Mouse (Mus musculus) hindbrain, embryonic 10.5 days (tissue): ENCODE data around the gene Tnr. TPM values are rescaled to one million over a fixed set of nuclear protein-coding genes. Genes with fewer than 3 reads are reported as not detected.

Experiments used
- DNase-seq: peaks from one replicate; pipeline ENCODE4 v3.0.0-alpha.2; 2017; ENCODE audit warnings: low spot score
- H3K27ac ChIP-seq: fragments of 300-500 bp; sonication (generic); 2 replicates; pipeline ENCODE4 v1.5.1; 2016; ENCODE audit warnings: mild to moderate bottlenecking, moderate library complexity
- H3K27me3 ChIP-seq: fragments of 300-500 bp; sonication (generic); 2 replicates; pipeline ENCODE4 v1.6.1; 2016; ENCODE audit warnings: mild to moderate bottlenecking; ENCODE audit not compliant: poor library complexity, insufficient read depth, severe bottlenecking
- H3K36me3 ChIP-seq: fragments of 300-500 bp; sonication (generic); 2 replicates; pipeline ENCODE4 v1.6.1; 2016; ENCODE audit warnings: mild to moderate bottlenecking, moderate library complexity
- H3K4me1 ChIP-seq: fragments of 300-500 bp; sonication (generic); replicated peaks from 2 replicates; pipeline ENCODE4 v1.6.1; 2016; ENCODE audit warnings: mild to moderate bottlenecking
- H3K4me3 ChIP-seq: fragments of 300-500 bp; sonication (generic); 2 replicates; pipeline ENCODE4 v1.5.1; 2016; ENCODE audit warnings: mild to moderate bottlenecking, moderate library complexity
- H3K9me3 ChIP-seq: fragments of 300-500 bp; sonication (generic); 2 replicates; pipeline ENCODE4 v1.6.1; 2016; ENCODE audit warnings: mild to moderate bottlenecking, moderate library complexity
- WGBS: fragments of 180-500 bp; shearing (Covaris S2); methylation state at CpG from one replicate; pipeline ENCODE4 v1.1.7; 2016; 5-methylcytosine and 5-hydroxymethylcytosine counted together
- polyA plus RNA-seq: library from polyadenylated mRNA; unstranded; fragments of >200 nt; fragmentation: Nextera tagmentation; extraction: Ambion mirVana; gene quantifications from 2 replicates; pipeline ENCODE4 v1.2.1, GENCODE M21; 2016

Tnr gene
- polyA plus RNA-seq, 1 experiment from 2014 or later, result 0.20 TPM

- H3K9me3 ChIP-seq, result no peaks in the 10 kb centered on the region
- H3K27ac ChIP-seq, result peak overlapping the region; percentile 66
- DNase-seq, result peak; percentile 22
- H3K4me1 ChIP-seq, result peaks cover 27% of the 10 kb centered on the region
- H3K36me3 ChIP-seq, result no peaks in the 10 kb centered on the region
- H3K27me3 ChIP-seq, result no peaks in the 10 kb centered on the region
- no peak overlapping the region for H3K4me3 ChIP-seq
- WGBS, result 40% methylated on average over 11 of the region's 11 CpGs
Observed at GRCm38 (mm10) chr1:159657856-159658542, 134.4 kb downstream of the Tnr start.

GRCm38 (mm10) chr1:159660620-159661501 lies 137.3 kb downstream of the Tnr start:
- no peak for DNase-seq
- peaks cover 27% of the 10 kb centered on the region for H3K4me1 ChIP-seq
- 51% methylated on average over 6 of the region's 6 CpGs for WGBS
- H3K36me3 ChIP-seq, result no peaks in the 10 kb centered on the region
- no peaks in the 10 kb centered on the region for H3K9me3 ChIP-seq
- no peaks in the 10 kb centered on the region for H3K27me3 ChIP-seq
- H3K4me3 ChIP-seq, result no peak overlapping the region
- peak overlapping the region; percentile 59 for H3K27ac ChIP-seq

DNA sequence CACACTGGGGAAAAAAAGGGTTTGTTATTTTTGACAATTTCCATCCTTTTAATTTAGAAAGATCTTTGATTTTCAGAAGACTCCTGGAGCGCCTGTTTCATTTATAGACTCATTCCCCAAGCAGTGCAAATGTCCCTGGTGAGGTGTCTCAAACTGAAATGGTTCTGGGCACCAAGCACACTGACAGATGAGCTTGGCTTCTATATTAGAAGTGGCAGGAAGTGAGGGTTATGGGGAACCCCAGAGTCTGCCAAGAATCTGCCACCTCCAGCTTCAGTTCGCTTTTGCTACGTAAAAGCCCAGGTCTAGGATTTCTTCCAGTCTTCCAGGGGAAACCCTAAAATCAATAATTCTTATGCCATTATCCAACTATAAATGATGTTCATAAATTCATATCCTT lies 140.9 kb downstream of the Tnr start:
- 93% methylated on average over 3 of the region's 3 CpGs for WGBS
- no peaks in the 10 kb centered on the region for H3K9me3 ChIP-seq
- H3K36me3 ChIP-seq, result no peaks in the 10 kb centered on the region

GRCm38 (mm10) chr1:159664945-159665344 lies 141.4 kb downstream of the Tnr start:
- Histone ChIP-seq H3K36me3 (no peaks in the 10 kb centered on the region), H3K4me1 (peaks cover 8% of the 10 kb centered on the region), H3K9me3 (no peaks in the 10 kb centered on the region), H3K27ac (no peak overlapping the region), H3K27me3 (no peaks in the 10 kb centered on the region), H3K4me3 (no peak overlapping the region)
- WGBS, result 94% methylated on average over 4 of the region's 4 CpGs
- DNase-seq, result no peak

More for the DNA sequence above, 140.9 kb downstream of the Tnr start:
- Histone ChIP-seq H3K4me3 (no peak overlapping the region), H3K4me1 (peaks cover 8% of the 10 kb centered on the region), H3K27me3 (no peaks in the 10 kb centered on the region), H3K27ac (no peak overlapping the region)
- no peak for DNase-seq

- Histone ChIP-seq H3K9me3 (no peaks in the 10 kb centered on the region), H3K27ac (peak overlapping the region; percentile 73), H3K27me3 (no peaks in the 10 kb centered on the region), H3K4me1 (peaks cover 14% of the 10 kb centered on the region), H3K4me3 (no peak overlapping the region; the same call in 1 of the 2 replicates), H3K36me3 (no peaks in the 10 kb centered on the region)
- 23% methylated on average over 16 of the region's 16 CpGs for whole genome bisulfite sequencing
- DNase-seq, result peak; percentile 43
Observed at GRCm38 (mm10) chr1:159670629-159671150, 147.1 kb downstream of the Tnr start.

GRCm38 (mm10) chr1:159671181-159671580 lies 147.6 kb downstream of the Tnr start:
- H3K4me1 ChIP-seq, result peaks cover 14% of the 10 kb centered on the region
- H3K4me3 ChIP-seq, result no peak overlapping the region
- 82% methylated on average over 8 of the region's 8 CpGs for WGBS

GRCm38 (mm10) chr1:159674240-159674639 lies 150.7 kb downstream of the Tnr start:
- no peak overlapping the region for H3K4me3 ChIP-seq
- 74% methylated on average over 1 of the region's 1 CpGs for WGBS
- no peaks in the 10 kb centered on the region for H3K36me3 ChIP-seq
- H3K27me3 ChIP-seq, result no peaks in the 10 kb centered on the region
- no peaks in the 10 kb centered on the region for H3K9me3 ChIP-seq
- no peak for DNase-seq
- no peak overlapping the region for H3K27ac ChIP-seq
- peaks cover 14% of the 10 kb centered on the region for H3K4me1 ChIP-seq

More at GRCm38 (mm10) chr1:159671181-159671580, 147.6 kb downstream of the Tnr start:
- no peak for DNase-seq
- Histone ChIP-seq H3K9me3 (no peaks in the 10 kb centered on the region), H3K36me3 (no peaks in the 10 kb centered on the region), H3K27me3 (no peaks in the 10 kb centered on the region), H3K27ac (peak overlapping the region; percentile 73)

GRCm38 (mm10) chr1:159675472-159675871 lies 151.9 kb downstream of the Tnr start:
- Histone ChIP-seq H3K36me3 (no peaks in the 10 kb centered on the region), H3K9me3 (no peaks in the 10 kb centered on the region), H3K27ac (no peak overlapping the region), H3K4me3 (no peak overlapping the region), H3K4me1 (peaks cover 8% of the 10 kb centered on the region), H3K27me3 (no peaks in the 10 kb centered on the region)
- WGBS, result 62% methylated on average over 4 of the region's 4 CpGs
- no peak for DNase-seq

DNA sequence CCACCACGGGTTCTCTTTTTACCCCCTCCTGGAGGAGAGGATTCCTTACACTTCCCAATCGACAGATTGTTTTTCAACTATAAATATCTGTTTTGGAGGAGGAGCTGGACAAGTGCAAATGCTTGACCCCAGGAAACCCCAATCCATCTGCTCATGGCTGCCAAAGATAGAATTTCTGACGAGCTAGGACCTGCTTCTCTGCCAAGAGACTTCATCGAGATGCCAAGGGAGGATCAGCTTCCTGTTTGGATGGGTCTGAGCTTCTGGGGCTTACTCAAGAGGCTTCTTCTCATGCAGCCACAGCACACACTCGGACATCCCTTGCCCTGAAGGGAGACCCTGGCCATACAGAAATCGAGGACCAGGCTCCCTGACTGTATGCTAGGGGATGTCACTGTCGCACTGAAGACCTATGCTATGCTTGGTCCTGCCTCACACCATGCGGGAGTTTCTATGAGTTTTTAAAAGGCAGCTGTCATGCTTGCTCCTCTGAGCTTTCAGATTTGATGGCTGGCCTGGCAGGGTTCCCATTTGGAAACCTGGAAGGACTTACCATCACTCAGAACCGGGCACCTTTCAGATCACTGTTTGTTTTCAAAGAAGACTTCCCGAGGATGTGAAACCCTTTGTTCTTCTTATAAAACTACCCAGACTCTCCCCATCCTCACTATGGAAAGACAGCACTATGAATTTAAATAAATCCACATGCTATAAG lies 154.8 kb downstream of the Tnr start:
- Histone ChIP-seq H3K27me3 (no peaks in the 10 kb centered on the region), H3K4me1 (0 out of 2 replicates have a peak, but pooled peaks cover 4% of the 10 kb centered on the region), H3K27ac (no peak overlapping the region), H3K36me3 (no peaks in the 10 kb centered on the region), H3K9me3 (no peaks in the 10 kb centered on the region), H3K4me3 (no peak overlapping the region)
- no peak for DNase-seq
- WGBS, result 76% methylated on average over 10 of the region's 10 CpGs

GRCm38 (mm10) chr1:159681252-159681651 lies 157.7 kb downstream of the Tnr start:
- no peak for DNase-seq
- Histone ChIP-seq H3K4me3 (no peak overlapping the region), H3K36me3 (no peaks in the 10 kb centered on the region), H3K27me3 (no peaks in the 10 kb centered on the region), H3K4me1 (0 out of 2 replicates have a peak, but pooled peaks cover 4% of the 10 kb centered on the region), H3K9me3 (no peaks in the 10 kb centered on the region), H3K27ac (no peak overlapping the region)
- 86% methylated on average over 2 of the region's 2 CpGs for WGBS

DNA sequence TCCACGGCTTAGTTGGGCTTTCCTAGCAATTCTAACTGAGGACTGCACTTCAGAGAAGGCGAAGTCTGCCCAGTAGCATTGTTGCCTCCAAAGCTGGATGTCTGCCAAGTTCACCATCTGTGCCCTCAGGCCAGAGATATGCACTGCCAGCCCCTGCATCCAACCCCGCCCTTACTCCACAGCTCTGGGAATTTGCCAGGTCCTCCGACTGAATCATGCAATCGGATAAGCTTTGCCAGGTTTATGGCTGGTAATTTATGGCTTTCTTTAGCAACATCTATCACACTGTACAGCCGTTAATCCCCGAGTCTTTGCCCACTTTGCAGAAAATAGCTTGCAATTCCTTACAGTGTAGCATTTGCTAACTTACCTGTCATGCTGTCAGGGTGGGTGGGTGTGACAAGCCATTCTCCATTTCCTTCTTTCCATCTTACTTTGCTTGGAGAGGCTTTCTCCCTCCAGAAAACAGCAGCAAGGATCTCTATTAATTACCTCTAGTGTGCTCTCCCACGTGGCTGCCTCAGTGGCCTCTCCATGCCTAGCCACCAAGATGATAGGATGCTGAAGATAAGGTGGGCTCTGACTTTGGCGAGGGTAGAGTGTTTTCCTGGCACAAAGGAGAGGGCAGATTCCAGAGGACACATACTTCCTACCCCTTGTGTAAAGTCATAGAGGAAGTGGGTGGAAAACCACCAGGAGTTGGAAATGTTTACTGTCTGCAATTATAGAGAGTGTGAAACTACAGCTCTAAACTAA lies 163.1 kb downstream of the Tnr start:
- peaks cover 14% of the 10 kb centered on the region for H3K4me1 ChIP-seq
- H3K27me3 ChIP-seq, result no peaks in the 10 kb centered on the region
- no peaks in the 10 kb centered on the region for H3K36me3 ChIP-seq
- no peaks in the 10 kb centered on the region for H3K9me3 ChIP-seq
- WGBS, result 87% methylated on average over 9 of the region's 9 CpGs
- H3K4me3 ChIP-seq, result no peak overlapping the region
- H3K27ac ChIP-seq, result no peak overlapping the region
- DNase-seq, result no peak

GRCm38 (mm10) chr1:159696717-159697116 lies 173.1 kb downstream of the Tnr start:
- Histone ChIP-seq H3K9me3 (no peaks in the 10 kb centered on the region), H3K27ac (no peak overlapping the region), H3K27me3 (no peaks in the 10 kb centered on the region), H3K4me3 (no peak overlapping the region), H3K4me1 (no peaks in the 10 kb centered on the region), H3K36me3 (no peaks in the 10 kb centered on the region)
- no peak for DNase-seq
- 65% methylated on average over 4 of the region's 4 CpGs for WGBS
